Mouse (Mus musculus) brain, embryonic 14.5 days (tissue): Measurements from ENCODE around the gene Whamm.

Experiments
- CTCF ChIP-seq: fragments of 200-500 bp; IDR thresholded peaks from 2 replicates; pipeline ENCODE4 v1.5.1; 2012; ENCODE audit warnings: inconsistent platforms, mild to moderate bottlenecking, moderate library complexity, borderline replicate concordance; ENCODE audit not compliant: insufficient read depth, insufficient read length; ENCODE audit errors: extremely low read depth
- POLR2A ChIP-seq: fragments of 200-500 bp; IDR thresholded peaks from 2 replicates; pipeline ENCODE4 v1.6.1; 2012; ENCODE audit warnings: mild to moderate bottlenecking, inconsistent platforms, borderline replicate concordance; ENCODE audit not compliant: poor library complexity, insufficient read depth, insufficient read length, severe bottlenecking; ENCODE audit errors: extremely low read depth

- TF ChIP-seq CTCF (no peak), POLR2A (no peak)
Observed at GRCm38 (mm10) chr7:81587238-81587637, 16.2 kb downstream of the Whamm start.
